Mouse (Mus musculus) lung, embryonic 16.5 days (tissue): ENCODE results near the gene Ctrb1. TPM values are rescaled to one million over a fixed set of nuclear protein-coding genes. Genes with fewer than 3 reads are reported as not detected.

Experiments
- ATAC-seq: fragments of 200-750 bp; cut with Nextera tagmentation; 2 replicates; pipeline ENCODE4 v1.8.0; 2017; ENCODE audit warnings: low read depth, mild to moderate bottlenecking, moderate library complexity
- H3K27ac ChIP-seq: fragments of 300-500 bp; sonication (generic); 2 replicates; pipeline ENCODE4 v1.5.1; 2014; ENCODE audit warnings: mild to moderate bottlenecking, control low read depth, low read length
- H3K27me3 ChIP-seq: fragments of 300-500 bp; sonication (generic); 2 replicates; pipeline ENCODE4 v1.6.1; 2014; ENCODE audit warnings: low read depth, low read length, mixed read lengths; ENCODE audit not compliant: control insufficient read depth, insufficient read depth
- H3K36me3 ChIP-seq: fragments of 300-500 bp; sonication (generic); 2 replicates; pipeline ENCODE4 v1.6.1; 2014; ENCODE audit warnings: low read length; ENCODE audit not compliant: control insufficient read depth, insufficient read depth
- H3K4me1 ChIP-seq: fragments of 300-500 bp; sonication (generic); replicated peaks from 2 replicates; pipeline ENCODE4 v1.6.1; 2014; ENCODE audit warnings: low read length, mixed read lengths; ENCODE audit not compliant: control insufficient read depth, insufficient read depth
- H3K4me2 ChIP-seq: fragments of 300-500 bp; sonication (generic); 2 replicates; pipeline ENCODE4 v1.6.1; 2014; ENCODE audit warnings: low read depth, low read length, control low read depth
- H3K4me3 ChIP-seq: fragments of 300-500 bp; sonication (generic); 2 replicates; pipeline ENCODE4 v1.5.1; 2014; ENCODE audit warnings: mild to moderate bottlenecking, low read length, control low read depth
- H3K9ac ChIP-seq: fragments of 300-500 bp; sonication (generic); 2 replicates; pipeline ENCODE4 v1.6.1; 2014; ENCODE audit warnings: low read length, control low read depth
- H3K9me3 ChIP-seq: fragments of 300-500 bp; sonication (generic); 2 replicates; pipeline ENCODE4 v1.6.1; 2016; ENCODE audit warnings: low read length; ENCODE audit not compliant: control insufficient read depth
- WGBS: fragments of 180-500 bp; shearing (Covaris S2); extraction: QIAGEN DNeasy Blood & Tissue Kit; methylation state at CpG from one replicate; pipeline ENCODE4 v1.1.7; 2014; 5-methylcytosine and 5-hydroxymethylcytosine counted together
- polyA plus RNA-seq: library from polyadenylated mRNA; unstranded; fragments of >200 nt; fragmentation: Nextera tagmentation; extraction: Ambion mirVana; gene quantifications from 2 replicates; pipeline ENCODE4 v1.2.1, GENCODE M21; 2015

Ctrb1 gene
- polyA plus RNA-seq, 1 experiment from 2014 or later = not detected

GRCm38 (mm10) chr8:111712588-111712987 lies 21.8 kb upstream of the Ctrb1 start:
- Histone ChIP-seq H3K36me3 (peaks cover 35% of the 10 kb centered on the region), H3K4me2 (no peak overlapping the region), H3K9me3 (no peaks in the 10 kb centered on the region), H3K27ac (no peak overlapping the region), H3K27me3 (no peaks in the 10 kb centered on the region), H3K9ac (no peak overlapping the region), H3K4me1 (peaks cover 16% of the 10 kb centered on the region), H3K4me3 (no peak overlapping the region)
- ATAC-seq = no peak
- 76% methylated on average over 6 of the region's 6 CpGs for WGBS

GRCm38 (mm10) chr8:111712135-111712534 lies 21.3 kb upstream of the Ctrb1 start:
- Histone ChIP-seq H3K9me3 (no peaks in the 10 kb centered on the region), H3K4me2 (no peak overlapping the region), H3K27ac (no peak overlapping the region), H3K27me3 (no peaks in the 10 kb centered on the region), H3K4me1 (peaks cover 11% of the 10 kb centered on the region), H3K36me3 (peaks cover 35% of the 10 kb centered on the region), H3K9ac (no peak overlapping the region), H3K4me3 (no peak overlapping the region)
- no peak for ATAC-seq
- 71% methylated on average over 9 of the region's 9 CpGs for WGBS

GRCm38 (mm10) chr8:111710777-111711485 lies 20.1 kb upstream of the Ctrb1 start:
- Histone ChIP-seq H3K4me3 (no peak overlapping the region), H3K9ac (no peak overlapping the region), H3K4me1 (no peaks in the 10 kb centered on the region; the same call in 1 of the 2 replicates), H3K27ac (no peak overlapping the region), H3K36me3 (peaks cover 35% of the 10 kb centered on the region), H3K27me3 (no peaks in the 10 kb centered on the region), H3K9me3 (no peaks in the 10 kb centered on the region), H3K4me2 (no peak overlapping the region)
- ATAC-seq = no peak
- WGBS = 90% methylated on average over 20 of the region's 20 CpGs

DNA sequence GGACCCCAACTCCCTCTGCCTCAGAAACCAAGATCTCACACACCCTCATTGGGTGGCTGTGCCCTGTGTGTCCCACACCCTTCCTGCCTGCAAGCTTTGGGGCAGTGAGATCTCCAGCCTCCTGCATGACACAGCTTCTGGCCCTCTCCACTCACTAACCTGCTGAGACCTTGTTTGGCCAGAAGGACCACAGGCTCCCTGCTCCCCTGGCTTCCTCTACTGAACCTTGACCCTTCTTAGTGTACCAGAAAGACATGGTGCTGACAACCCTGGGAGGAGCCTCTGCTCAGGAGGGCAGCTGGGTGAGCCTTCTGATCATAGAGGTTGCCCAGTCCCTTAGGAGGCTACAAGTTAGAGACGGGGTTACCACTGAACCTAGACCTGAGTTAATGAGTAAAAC lies 18.4 kb upstream of the Ctrb1 start:
- H3K4me1 ChIP-seq = no peaks in the 10 kb centered on the region; the same call in 1 of the 2 replicates
- no peak for ATAC-seq
- no peaks in the 10 kb centered on the region for H3K9me3 ChIP-seq
- H3K4me2 ChIP-seq = no peak overlapping the region
- no peaks in the 10 kb centered on the region for H3K27me3 ChIP-seq
- 81% methylated on average over 1 of the region's 1 CpGs for WGBS
- no peak overlapping the region for H3K9ac ChIP-seq
- peaks cover 28% of the 10 kb centered on the region for H3K36me3 ChIP-seq
- no peak overlapping the region for H3K4me3 ChIP-seq
- H3K27ac ChIP-seq = no peak overlapping the region

DNA sequence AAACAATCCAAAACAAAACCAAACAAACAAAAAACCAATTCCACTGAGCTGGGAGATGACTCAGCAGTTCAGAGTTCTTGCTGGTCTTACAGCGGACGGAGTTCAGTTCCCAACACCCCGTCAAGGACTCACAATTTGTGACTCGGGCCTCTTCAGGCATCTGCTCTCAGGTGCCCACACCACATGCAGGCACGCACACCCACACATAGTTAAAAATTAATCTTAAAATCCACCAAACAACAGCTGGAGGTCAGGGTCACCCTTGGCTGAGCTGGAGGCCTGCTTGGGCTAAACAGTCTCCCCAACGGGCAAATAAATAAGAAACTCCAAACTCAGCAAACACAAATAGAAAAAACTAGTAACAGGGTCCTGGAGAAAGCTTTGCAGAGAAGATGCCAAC lies 17.5 kb upstream of the Ctrb1 start:
- ATAC-seq = no peak
- Histone ChIP-seq H3K4me2 (no peak overlapping the region), H3K9me3 (no peaks in the 10 kb centered on the region), H3K36me3 (peaks cover 20% of the 10 kb centered on the region), H3K4me1 (no peaks in the 10 kb centered on the region; the same call in 1 of the 2 replicates), H3K9ac (no peak overlapping the region), H3K27ac (no peak overlapping the region), H3K4me3 (no peak overlapping the region), H3K27me3 (no peaks in the 10 kb centered on the region)
- 71% methylated on average over 6 of the region's 6 CpGs for WGBS

DNA sequence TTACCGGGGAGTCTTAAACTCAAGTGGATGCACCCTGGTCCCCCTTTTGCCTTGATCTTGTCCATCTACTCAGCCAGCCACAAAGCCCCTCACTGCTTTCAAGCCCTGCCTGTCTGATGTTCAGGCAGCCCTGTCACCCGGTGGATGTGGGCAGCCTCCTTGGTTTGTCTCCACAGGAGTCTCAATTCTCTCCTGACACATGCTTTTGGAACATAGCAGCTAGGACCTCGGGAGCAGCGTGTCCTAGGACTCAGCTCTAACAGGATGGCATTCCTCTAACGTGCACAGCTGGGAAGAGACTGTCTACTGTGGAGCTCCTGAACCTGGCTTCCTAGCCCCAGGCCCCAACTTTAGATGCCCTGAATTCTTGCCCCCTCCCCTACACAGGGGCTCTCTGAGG lies 14.9 kb upstream of the Ctrb1 start:
- no peak overlapping the region for H3K4me2 ChIP-seq
- H3K27me3 ChIP-seq = no peaks in the 10 kb centered on the region
- no peaks in the 10 kb centered on the region; the same call in 1 of the 2 replicates for H3K4me1 ChIP-seq
- no peak overlapping the region for H3K4me3 ChIP-seq
- H3K9me3 ChIP-seq = no peaks in the 10 kb centered on the region
- ATAC-seq = no peak
- WGBS = 56% methylated on average over 5 of the region's 5 CpGs
- H3K36me3 ChIP-seq = peaks cover 7% of the 10 kb centered on the region
- no peak overlapping the region for H3K9ac ChIP-seq
- no peak overlapping the region for H3K27ac ChIP-seq

DNA sequence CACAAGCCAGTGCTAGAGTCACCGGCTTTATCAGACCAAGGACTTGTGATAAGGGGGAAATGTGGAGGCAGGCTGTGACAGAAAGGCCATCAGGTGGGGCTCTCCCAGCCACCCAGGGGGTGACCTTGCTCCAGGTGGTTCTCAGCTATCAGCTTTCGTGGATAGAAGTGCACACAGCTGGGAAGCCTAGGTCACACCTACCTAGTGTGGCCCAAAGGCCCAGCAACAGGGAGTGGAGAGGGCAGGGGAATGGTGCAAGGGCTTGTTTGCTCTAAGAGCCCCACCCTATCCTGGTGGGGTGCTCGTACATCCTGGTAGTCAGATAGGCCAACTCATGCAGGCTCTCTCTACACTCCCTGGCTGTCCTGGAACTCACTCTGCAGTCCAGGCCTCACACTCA lies 14.4 kb upstream of the Ctrb1 start:
- peaks cover 3% of the 10 kb centered on the region; the same call in 1 of the 2 replicates for H3K36me3 ChIP-seq
- H3K4me1 ChIP-seq = no peaks in the 10 kb centered on the region; the same call in 1 of the 2 replicates
- H3K9me3 ChIP-seq = no peaks in the 10 kb centered on the region
- H3K9ac ChIP-seq = no peak overlapping the region
- H3K27ac ChIP-seq = no peak overlapping the region
- H3K4me2 ChIP-seq = no peak overlapping the region
- H3K27me3 ChIP-seq = no peaks in the 10 kb centered on the region
- H3K4me3 ChIP-seq = no peak overlapping the region
- ATAC-seq = peak; percentile 37
- WGBS = 28% methylated on average over 3 of the region's 3 CpGs

DNA sequence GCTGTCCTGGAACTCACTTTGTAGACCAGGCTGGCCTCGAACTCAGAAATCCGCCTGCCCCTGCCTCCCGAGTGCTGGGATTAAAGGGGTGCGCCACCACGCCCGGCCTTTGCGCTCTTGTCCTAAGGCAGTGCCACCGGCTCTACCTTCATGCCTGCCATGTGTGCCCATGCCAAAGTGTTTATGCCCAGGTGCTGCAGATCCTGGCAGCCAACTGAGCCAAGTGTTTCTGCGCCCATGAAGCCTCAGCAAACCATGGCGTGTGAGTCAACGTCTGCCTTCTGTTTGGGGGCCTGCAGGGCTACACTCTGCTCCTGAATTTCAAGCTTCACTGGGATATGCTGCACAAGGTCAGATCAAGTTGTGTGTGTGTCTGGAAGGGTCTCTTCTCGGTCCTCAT lies 13.8 kb upstream of the Ctrb1 start:
- no peaks in the 10 kb centered on the region; the same call in 1 of the 2 replicates for H3K4me1 ChIP-seq
- no peak overlapping the region for H3K9ac ChIP-seq
- 85% methylated on average over 11 of the region's 12 CpGs for WGBS
- no peaks in the 10 kb centered on the region for H3K9me3 ChIP-seq
- no peak overlapping the region for H3K4me2 ChIP-seq
- H3K27me3 ChIP-seq = no peaks in the 10 kb centered on the region
- no peak for ATAC-seq
- no peaks in the 10 kb centered on the region for H3K36me3 ChIP-seq
- H3K27ac ChIP-seq = no peak overlapping the region
- H3K4me3 ChIP-seq = no peak overlapping the region

GRCm38 (mm10) chr8:111701380-111701779 lies 10.6 kb upstream of the Ctrb1 start:
- H3K4me2 ChIP-seq = no peak overlapping the region
- H3K9me3 ChIP-seq = no peaks in the 10 kb centered on the region
- 66% methylated on average over 9 of the region's 9 CpGs for WGBS
- no peak overlapping the region for H3K27ac ChIP-seq
- no peak overlapping the region for H3K4me3 ChIP-seq
- no peaks in the 10 kb centered on the region for H3K4me1 ChIP-seq
- no peaks in the 10 kb centered on the region for H3K27me3 ChIP-seq
- ATAC-seq = no peak
- H3K36me3 ChIP-seq = no peaks in the 10 kb centered on the region
- H3K9ac ChIP-seq = no peak overlapping the region
